Mouse (Mus musculus): ENCODE measurements around the gene Bfsp2.
A peak's percentile ranks its signal among the peaks of the same experiment; 100 is the strongest.

The Bfsp2 gene

GRCm38 (mm10) chr9:103480603-103481220 is 492 bp upstream of the Bfsp2 start:
- no peak for DNase-seq

- no peak for DNase-seq
These were observed 4.8 kb downstream of the Bfsp2 start for GRCm38 (mm10) chr9:103475414-103475813.

- no peak for DNase-seq
These were observed 6.1 kb downstream of the Bfsp2 start for GRCm38 (mm10) chr9:103473915-103474688.

GRCm38 (mm10) chr9:103471784-103472183 is 8.4 kb downstream of the Bfsp2 start:
- DNase-seq, result no peak

GRCm38 (mm10) chr9:103469516-103469915 is 10.7 kb downstream of the Bfsp2 start:
- DNase-seq, result peak; percentile 69

GRCm38 (mm10) chr9:103468911-103469310 is 11.3 kb downstream of the Bfsp2 start:
- DNase-seq, result no peak

GRCm38 (mm10) chr9:103465711-103466220 is 14.5 kb downstream of the Bfsp2 start:
- DNase-seq, result no peak

- no peak for DNase-seq
These were observed 14.9 kb downstream of the Bfsp2 start for GRCm38 (mm10) chr9:103465293-103465692.

GRCm38 (mm10) chr9:103463833-103464232 is 16.4 kb downstream of the Bfsp2 start:
- peak; percentile 36 for DNase-seq

GRCm38 (mm10) chr9:103459839-103460238 is 20.4 kb downstream of the Bfsp2 start:
- DNase-seq, result no peak

- no peak for DNase-seq
These were observed 20.9 kb downstream of the Bfsp2 start for GRCm38 (mm10) chr9:103459307-103459706.

- no peak for DNase-seq
These were observed 30.6 kb downstream of the Bfsp2 start for GRCm38 (mm10) chr9:103449651-103450050.

- peak; percentile 62 for DNase-seq
These were observed 31.1 kb downstream of the Bfsp2 start for GRCm38 (mm10) chr9:103449092-103449491.

GRCm38 (mm10) chr9:103444656-103445055 is 35.6 kb downstream of the Bfsp2 start:
- no peak for DNase-seq

GRCm38 (mm10) chr9:103443824-103444185 is 36.4 kb downstream of the Bfsp2 start:
- no peak for DNase-seq

- DNase-seq, result no peak
These were observed 36.9 kb downstream of the Bfsp2 start for GRCm38 (mm10) chr9:103443121-103443823.

- no peak for DNase-seq
These were observed 39.6 kb downstream of the Bfsp2 start for GRCm38 (mm10) chr9:103440597-103440996.

- no peak for DNase-seq
These were observed 43.1 kb downstream of the Bfsp2 start for GRCm38 (mm10) chr9:103437104-103437503.

GRCm38 (mm10) chr9:103434116-103434515 is 46.1 kb downstream of the Bfsp2 start:
- DNase-seq, result peak; percentile 78

- peak; percentile 59 for DNase-seq
These were observed 48.0 kb downstream of the Bfsp2 start for GRCm38 (mm10) chr9:103432122-103432778.

- DNase-seq, result no peak
These were observed 48.5 kb downstream of the Bfsp2 start for GRCm38 (mm10) chr9:103431718-103432117.

- no peak for DNase-seq
These were observed 49.6 kb downstream of the Bfsp2 start for GRCm38 (mm10) chr9:103430431-103431220.

All from thymus, postnatal 25 days (tissue).